ENCODE assay signal across 9 mouse cellular contexts in genomic region chr1:177684901-177685300, GRCm38 (mm10). TPM values are rescaled to one million over a fixed set of nuclear protein-coding genes. Genes with fewer than 3 reads are reported as not detected.
DNase-seq lines count a peak whose midpoint lies in the region; ATAC-seq and TF ChIP-seq lines count a peak whose summit lies in the region.
"Had no signal": no experiment of that assay in that cellular context is flagged by ENCODE, and none has a peak within 500 bp of the region (broad histone marks: within the 10 kb centered on the region; RNA-seq: fewer than 3 reads in every experiment).

No protein-coding gene starts in this region.

- TF ChIP-seq EP300 in CH12.LX (IDR thresholded peaks at IDR 0.05; ENCODE audit: low read length), result no peak

- H3K4me2 ChIP-seq in CH12.LX (ENCODE audit: insufficient read depth, low read depth, poor library complexity, severe bottlenecking), result no peak overlapping the region
- H3K4me2 ChIP-seq in forebrain, embryonic 16.5 days (ENCODE audit: low read length), result no peak overlapping the region

- dilution Hi-C loops in CH12.LX (cut with MboI; ENCODE audit: extremely low pct_ligation_motif_present, extremely low pct_unique_long_range_greater_than_20kb, low sequenced_read_pairs), result no loop called here

- H3K9me3 ChIP-seq in CH12.LX (replicated peaks; ENCODE audit: low read length), result no peaks in the 10 kb centered on the region
- H3K9me3 ChIP-seq in forebrain, embryonic 16.5 days (ENCODE audit: control insufficient read depth, low read length), result no peaks in the 10 kb centered on the region

- ATAC-seq in activated CD4-positive, CD25-positive, alpha-beta regulatory T cell, adult 4 months, result peak; percentile 61
- ATAC-seq in forebrain, embryonic 16.5 days, result peak; percentile 82
- ATAC-seq in megakaryocyte progenitor cell, adult 5-6 weeks (replicated peaks; ENCODE audit: poor library complexity), result peak; percentile 55

- H3K36me3 ChIP-seq in CH12.LX (replicated peaks in 1 of 2; ENCODE audit: control insufficient read depth in 1 of 2, insufficient read depth in 1 of 2, low read length in 1 of 2), result no peaks in the 10 kb centered on the region
- no peaks in the 10 kb centered on the region for H3K36me3 ChIP-seq in forebrain, embryonic 16.5 days (ENCODE audit: control insufficient read depth, insufficient read depth)

- H3K27me3 ChIP-seq in CH12.LX (replicated peaks), result no peaks in the 10 kb centered on the region
- no peaks in the 10 kb centered on the region for H3K27me3 ChIP-seq in forebrain, embryonic 16.5 days (replicated peaks; ENCODE audit: control insufficient read depth, insufficient read depth, low read length)

- H3K4me3 ChIP-seq in layer of hippocampus, adult 2 months, result no peak overlapping the region
- H3K4me3 ChIP-seq in CH12.LX (replicated peaks in 1 of 3; ENCODE audit: low read depth in 2 of 3, low read length in 2 of 3, poor library complexity in 1 of 3), result no peak overlapping the region
- no peak overlapping the region for H3K4me3 ChIP-seq in forebrain, embryonic 16.5 days (replicated peaks; ENCODE audit: low read length)

- peak; percentile 93 for TF ChIP-seq RAD21 in CH12.LX (IDR thresholded peaks at IDR 0.05; ENCODE audit: low read depth, low read length)

- in situ Hi-C loops in CH12.LX (cut with MboI; ENCODE audit: low pct_ligation_motif_present, low pct_unique_long_range_greater_than_20kb, low sequenced_read_pairs), result loop anchor here (5.0 to 25.0 kb wide), 2 partner anchors 278 to 798 kb away; no protein-coding TSS in a partner anchor

- H3K9ac ChIP-seq in CH12.LX (ENCODE audit: insufficient read depth, low read depth), result no peak overlapping the region
- H3K9ac ChIP-seq in forebrain, embryonic 16.5 days (replicated peaks; ENCODE audit: low read depth, low read length), result no peak overlapping the region

- no peak for TF ChIP-seq POLR2A in CH12.LX (IDR thresholded peaks at IDR 0.05; ENCODE audit: low read depth, low read length)

- H3K27ac ChIP-seq in layer of hippocampus, adult 2 months, result peak overlapping the region; percentile 91
- H3K27ac ChIP-seq in CH12.LX (ENCODE audit: insufficient read depth, low read depth), result no peak overlapping the region
- H3K27ac ChIP-seq in forebrain, embryonic 16.5 days (ENCODE audit: low read length), result no peak overlapping the region; the same call in 1 of the 2 replicates

- peaks cover 0 to 19% of the 10 kb centered on the region in 2 experiments; a peak in 2 of 4 replicates for H3K4me1 ChIP-seq in CH12.LX (ENCODE audit: control insufficient read depth in 1 of 2, insufficient read depth in 2 of 2)
- H3K4me1 ChIP-seq in forebrain, embryonic 16.5 days (replicated peaks; ENCODE audit: control insufficient read depth, insufficient read depth, low read length), result peaks cover 13% of the 10 kb centered on the region

- DNase-seq in layer of hippocampus, adult 2 months (ENCODE audit: low spot score in 2 of 2), result peak; percentile 55 to 60
- no peak for DNase-seq in layer of hippocampus, postnatal 36 days
- peak; percentile 64 for DNase-seq in CH12.LX (ENCODE audit: extremely low read depth)
- DNase-seq in urinary bladder, adult 18-20 months (ENCODE audit: low spot score in 2 of 2), result no peak
- DNase-seq in layer of hippocampus, adult 8-10 months (ENCODE audit: low spot score in 2 of 2), result no peak

- WGBS in forebrain, embryonic 16.5 days, result 4% methylated on average over 3 of the region's 3 CpGs

- TF ChIP-seq CTCF in layer of hippocampus, adult 2 months (conservative IDR thresholded peaks at IDR 0.05), result peak; percentile 84
- peak; percentile 29 to 86; a peak in 3 of 4 replicates for TF ChIP-seq CTCF in CH12.LX (conservative IDR thresholded peaks at IDR 0.05 in 1 of 2, IDR thresholded peaks at IDR 0.05 in 1 of 2; ENCODE audit: low read depth in 2 of 2, low read length in 2 of 2)

- H3K79me2 ChIP-seq in CH12.LX (replicated peaks; ENCODE audit: control insufficient read depth, extremely low read depth, insufficient read depth, poor library complexity, severe bottlenecking), result no peaks in the 10 kb centered on the region

TF ChIP-seq in CH12.LX, 34 proteins besides CTCF, POLR2A, EP300 and RAD21:
- TF ChIP-seq TCF12 (IDR thresholded peaks at IDR 0.05; ENCODE audit: low read depth, low read length) (no peak), ZC3H11A (IDR thresholded peaks at IDR 0.05; ENCODE audit: low read depth, low read length) (peak; percentile 88), TBP (conservative IDR thresholded peaks at IDR 0.05; ENCODE audit: low read depth, low read length) (no peak), BHLHE40 (IDR thresholded peaks at IDR 0.05; ENCODE audit: low read depth, low read length) (no peak), SMC3 (IDR thresholded peaks at IDR 0.05; ENCODE audit: low read depth, low read length) (peak; percentile 84)

RNA-seq across cellular contexts. Expression of gene 1700016C15Rik, which starts 44.7 kb away (rescaled TPM):
- not detected for total RNA-seq in layer of hippocampus, adult 2 months (2021)
- total RNA-seq in layer of hippocampus, postnatal 36 days (2021), result not detected
- total RNA-seq in CH12.LX (2012; rRNA removed), result not detected in 2 replicates
- total RNA-seq in CH12.LX (2014; rRNA removed), result not detected in 2 replicates
- not detected in 2 replicates for polyA plus RNA-seq in CH12.LX (2012; ENCODE audit: insufficient read length, low read depth)
- under 1 TPM in 1 of 2 experiments, not detected in 1; 0.45 TPM for polyA plus RNA-seq in activated CD4-positive, CD25-positive, alpha-beta regulatory T cell, adult 4 months (2017; shearing (Covaris generic))
- not detected in 2 replicates for polyA plus RNA-seq in forebrain, embryonic 16.5 days (2015; fragmentation: Nextera tagmentation; extraction: Ambion mirVana)
- total RNA-seq in megakaryocyte progenitor cell, adult 5-6 weeks (2015), result not detected in 2 replicates
- total RNA-seq in megakaryocyte progenitor cell, adult 5-6 weeks (2017), result not detected in 2 replicates
- not detected for total RNA-seq in layer of hippocampus, adult 8-10 months (2022)
- total RNA-seq: layer of hippocampus, postnatal 14 days had no signal

Comparison
In these comparisons a context has a peak if more than half of its experiments do, and no peak if none do; other contexts are left out.
1. DNase-seq: peak in layer of hippocampus, adult 2 months (2 of 2) and CH12.LX (single experiment); none in layer of hippocampus, postnatal 36 days (0 of 2), urinary bladder, adult 18-20 months (0 of 2) and layer of hippocampus, adult 8-10 months (0 of 2).
2. Peak in every context shown above with its lines, with median percentiles within 50 percentile points of each other: ATAC-seq.